Mouse (Mus musculus): ENCODE results near the gene Nr2f2. TPM values are rescaled to one million over a fixed set of nuclear protein-coding genes. Genes with fewer than 3 reads are reported as not detected.
A peak's percentile ranks its signal among the peaks of the same experiment; 100 is the strongest.

Gene Nr2f2
- total RNA-seq, 1 experiment from 2014 or later = 101 TPM

GRCm38 (mm10) chr7:70332064-70332850, 34.3 kb downstream of the Nr2f2 start:
- DNase-seq = no peak

GRCm38 (mm10) chr7:70331243-70332063, 35.1 kb downstream of the Nr2f2 start:
- DNase-seq = peak; percentile 68

GRCm38 (mm10) chr7:70330761-70331242, 35.7 kb downstream of the Nr2f2 start:
- DNase-seq = no peak

GRCm38 (mm10) chr7:70330207-70330562, 36.4 kb downstream of the Nr2f2 start:
- DNase-seq = no peak

GRCm38 (mm10) chr7:70329521-70330206, 36.9 kb downstream of the Nr2f2 start:
- no peak for DNase-seq

GRCm38 (mm10) chr7:70329037-70329516, 37.5 kb downstream of the Nr2f2 start:
- no peak for DNase-seq

GRCm38 (mm10) chr7:70328206-70329036, 38.1 kb downstream of the Nr2f2 start:
- DNase-seq = no peak

- no peak for DNase-seq
Observed at GRCm38 (mm10) chr7:70327191-70327590, 39.3 kb downstream of the Nr2f2 start.

GRCm38 (mm10) chr7:70326176-70327035, 40.1 kb downstream of the Nr2f2 start:
- no peak for DNase-seq

GRCm38 (mm10) chr7:70325381-70325780, 41.2 kb downstream of the Nr2f2 start:
- DNase-seq = peak; percentile 39

- no peak for DNase-seq
Observed at GRCm38 (mm10) chr7:70324541-70324940, 42.0 kb downstream of the Nr2f2 start.

- no peak for DNase-seq
Observed at GRCm38 (mm10) chr7:70324041-70324440, 42.5 kb downstream of the Nr2f2 start.

- no peak for DNase-seq
Observed at GRCm38 (mm10) chr7:70305716-70306115, 60.8 kb downstream of the Nr2f2 start.

- DNase-seq = no peak
Observed at GRCm38 (mm10) chr7:70304426-70304825, 62.1 kb downstream of the Nr2f2 start.
